Mouse (Mus musculus): ENCODE measurements around the gene Pbx2. TPM values are rescaled to one million over a fixed set of nuclear protein-coding genes. Genes with fewer than 3 reads are reported as not detected.

Gene Pbx2
- total RNA-seq, 2 experiments from 2014 or later = 12.1 to 13.9 TPM

DNA sequence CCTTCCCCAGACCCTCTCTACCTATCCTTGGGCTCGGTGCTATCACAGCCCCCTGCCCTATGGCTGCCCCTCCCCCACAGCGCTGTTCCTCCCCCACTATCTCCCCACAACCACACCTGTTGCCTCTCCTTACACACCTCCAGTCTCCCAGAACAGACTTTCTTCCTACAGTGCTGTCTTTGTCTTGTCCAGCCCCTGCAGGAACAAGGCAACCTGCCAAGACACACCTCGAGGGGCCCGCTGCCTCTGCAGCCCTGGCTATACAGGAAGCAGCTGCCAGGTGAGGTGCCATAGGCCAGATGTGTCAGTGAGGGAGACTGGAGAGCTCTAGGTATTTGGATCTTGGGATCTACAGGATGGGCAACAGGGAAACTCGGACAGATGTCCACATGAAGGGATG lies 14.5 kb upstream of the Pbx2 start:
- no peak for DNase-seq
- intact Hi-C loops (cut with DNase I) = no loop called here

DNA sequence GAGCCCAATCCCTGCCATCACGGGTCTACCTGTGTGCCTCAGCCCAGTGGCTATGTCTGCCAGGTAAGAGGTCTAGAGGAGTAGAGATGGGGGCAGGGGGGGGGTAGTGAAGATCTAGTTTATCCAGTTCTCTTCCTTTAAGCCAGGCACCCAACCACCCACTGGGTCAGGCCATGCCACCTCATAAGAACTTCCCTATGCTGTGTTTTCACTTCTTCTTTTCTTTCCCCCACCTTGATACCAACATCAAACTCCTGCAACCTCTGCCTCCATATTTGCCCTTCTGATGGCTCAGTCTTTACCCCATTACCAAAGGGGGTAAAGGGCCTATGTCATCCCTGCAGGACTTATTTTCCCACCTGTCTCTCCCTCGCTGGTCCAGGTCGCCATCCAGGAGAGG lies 13.0 kb upstream of the Pbx2 start:
- intact Hi-C loops (cut with DNase I) = no loop called here

DNA sequence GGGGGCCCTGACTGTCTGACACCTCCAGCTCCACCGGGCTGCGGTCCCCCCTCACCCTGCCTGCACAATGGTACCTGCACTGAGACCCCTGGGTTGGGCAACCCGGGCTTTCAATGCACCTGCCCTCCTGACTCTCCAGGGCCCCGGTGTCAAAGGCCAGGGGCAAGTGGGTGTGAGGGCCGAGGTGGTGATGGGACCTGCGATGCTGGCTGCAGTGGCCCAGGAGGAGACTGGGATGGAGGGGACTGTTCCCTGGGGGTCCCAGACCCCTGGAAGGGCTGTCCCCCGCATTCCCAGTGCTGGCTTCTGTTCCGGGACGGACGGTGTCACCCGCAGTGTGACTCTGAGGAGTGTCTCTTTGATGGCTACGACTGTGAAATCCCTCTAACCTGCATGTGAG lies 8.5 kb upstream of the Pbx2 start:
- intact Hi-C loops (cut with DNase I) = no loop called here

More for the DNA sequence above, 13.0 kb upstream of the Pbx2 start:
- DNase-seq = no peak

DNA sequence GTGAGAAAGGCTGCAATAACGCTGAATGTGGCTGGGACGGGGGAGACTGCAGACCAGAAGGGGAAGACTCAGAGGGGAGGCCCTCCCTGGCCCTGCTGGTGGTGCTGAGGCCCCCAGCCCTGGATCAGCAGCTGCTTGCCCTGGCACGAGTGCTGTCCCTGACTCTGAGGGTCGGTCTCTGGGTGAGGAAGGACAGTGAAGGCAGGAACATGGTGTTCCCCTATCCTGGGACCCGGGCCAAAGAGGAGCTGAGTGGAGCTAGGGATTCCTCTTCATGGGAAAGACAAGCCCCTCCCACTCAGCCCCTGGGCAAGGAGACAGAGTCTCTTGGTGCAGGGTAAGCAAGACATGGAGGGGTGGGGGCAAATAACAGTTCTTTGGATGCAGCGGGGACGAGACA lies 7.7 kb upstream of the Pbx2 start:
- DNase-seq = no peak
- intact Hi-C loops (cut with DNase I) = no loop called here

More for the DNA sequence above, 8.5 kb upstream of the Pbx2 start:
- no peak for DNase-seq

DNA sequence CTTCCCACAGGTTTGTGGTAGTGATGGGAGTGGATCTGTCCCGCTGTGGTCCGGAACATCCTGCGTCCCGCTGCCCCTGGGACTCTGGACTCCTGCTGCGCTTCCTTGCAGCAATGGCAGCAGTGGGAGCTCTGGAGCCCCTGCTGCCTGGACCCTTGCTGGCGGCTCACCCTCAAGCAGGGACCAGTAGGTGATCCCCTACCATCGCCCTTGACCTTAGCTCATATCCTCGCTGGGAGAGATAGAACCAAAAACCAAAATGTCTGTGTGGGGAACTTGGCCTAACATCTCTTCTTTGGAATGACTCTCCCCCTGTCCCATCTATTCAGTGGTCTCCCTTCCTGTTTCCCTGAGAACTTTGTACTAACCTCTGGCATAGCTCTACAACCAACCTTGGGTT lies 7.2 kb upstream of the Pbx2 start:
- intact Hi-C loops (cut with DNase I) = no loop called here
- DNase-seq = no peak

DNA sequence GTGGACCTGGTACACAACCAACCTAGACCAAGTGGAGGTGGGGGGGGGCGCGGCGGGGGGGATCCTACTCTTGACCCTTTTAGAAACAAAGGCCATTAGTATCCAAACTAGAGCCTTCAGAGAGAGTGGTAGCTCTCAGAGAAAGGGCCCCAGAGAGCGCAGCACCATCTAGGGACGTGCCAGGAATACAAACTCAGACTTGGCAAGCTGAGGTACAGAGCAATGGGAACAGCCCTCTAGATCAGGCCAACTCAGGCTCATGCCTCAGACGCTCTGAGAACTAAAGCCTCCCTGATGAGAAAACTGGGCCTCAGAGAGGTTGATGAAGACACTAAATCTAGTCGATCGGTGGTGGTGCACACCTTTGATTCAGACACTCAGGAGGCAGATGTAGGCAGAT lies 5.9 kb upstream of the Pbx2 start:
- intact Hi-C loops (cut with DNase I) = no loop called here
- no peak for DNase-seq

DNA sequence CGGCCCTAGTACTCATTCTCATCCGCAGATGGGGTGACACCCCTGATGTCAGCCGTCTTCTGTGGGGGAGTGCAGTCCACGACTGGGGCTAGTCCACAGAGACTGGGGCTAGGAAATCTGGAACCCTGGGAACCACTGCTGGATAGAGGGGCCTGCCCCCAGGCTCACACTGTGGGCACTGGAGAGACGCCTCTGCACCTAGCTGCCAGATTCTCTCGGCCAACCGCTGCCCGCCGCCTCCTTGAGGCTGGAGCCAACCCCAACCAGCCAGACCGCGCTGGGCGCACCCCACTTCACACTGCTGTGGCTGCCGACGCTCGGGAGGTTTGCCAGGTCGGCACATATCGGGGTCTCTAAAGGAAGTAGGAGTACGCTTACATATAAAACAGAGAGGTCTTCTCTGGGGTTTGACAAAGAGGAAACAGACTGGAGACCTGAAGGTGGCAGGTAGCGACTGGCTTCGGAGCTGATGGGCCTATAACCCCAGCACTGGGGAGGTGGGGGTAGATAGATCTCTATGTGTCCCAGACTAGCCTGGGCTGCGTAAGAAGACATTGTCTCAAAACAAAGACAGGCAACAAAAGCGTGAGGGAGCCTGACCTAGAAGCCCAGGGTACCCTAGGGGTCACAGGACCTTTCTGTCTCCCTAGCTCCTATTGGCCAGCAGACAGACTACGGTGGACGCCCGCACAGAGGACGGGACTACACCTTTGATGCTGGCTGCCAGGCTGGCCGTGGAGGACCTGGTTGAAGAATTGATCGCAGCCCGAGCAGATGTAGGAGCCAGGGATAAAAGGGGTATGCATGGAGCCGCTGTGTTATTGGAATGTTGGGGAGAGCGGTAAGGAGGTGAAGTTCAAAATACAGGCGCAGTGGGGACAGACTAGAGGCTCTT lies 4.9 kb upstream of the Pbx2 start:
- intact Hi-C loops (cut with DNase I) = no loop called here
- no peak for DNase-seq

DNA sequence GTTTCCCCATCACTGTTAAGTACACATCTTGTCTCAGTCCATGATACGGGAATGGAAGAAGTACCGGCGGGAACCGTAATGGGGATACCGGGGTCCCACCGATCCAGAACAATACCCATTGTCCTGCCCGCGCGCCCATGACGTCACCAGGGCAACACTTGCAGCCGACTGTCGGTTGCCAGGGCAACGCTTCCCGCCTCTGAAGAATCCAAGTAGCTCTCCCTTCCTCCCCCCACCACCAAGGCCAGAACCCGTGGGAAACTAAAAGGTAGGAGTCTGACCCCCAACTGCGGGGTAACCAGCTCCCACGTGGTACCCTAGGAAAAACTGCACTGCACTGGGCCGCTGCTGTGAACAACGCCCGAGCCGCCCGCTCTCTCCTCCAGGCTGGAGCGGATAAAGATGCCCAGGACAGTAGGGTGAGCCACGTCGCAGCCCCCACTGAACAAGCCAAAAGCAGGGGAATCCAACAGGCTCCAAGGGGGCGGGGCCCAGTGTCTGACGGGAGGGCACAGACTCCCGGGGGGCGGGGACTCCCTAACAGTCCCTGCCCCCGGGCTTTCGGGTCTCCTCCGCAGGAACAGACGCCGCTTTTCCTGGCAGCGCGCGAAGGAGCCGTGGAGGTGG lies 4.2 kb upstream of the Pbx2 start:
- intact Hi-C loops (cut with DNase I) = no loop called here
- DNase-seq = peak in 1 of 2 experiments; percentile 81

DNA sequence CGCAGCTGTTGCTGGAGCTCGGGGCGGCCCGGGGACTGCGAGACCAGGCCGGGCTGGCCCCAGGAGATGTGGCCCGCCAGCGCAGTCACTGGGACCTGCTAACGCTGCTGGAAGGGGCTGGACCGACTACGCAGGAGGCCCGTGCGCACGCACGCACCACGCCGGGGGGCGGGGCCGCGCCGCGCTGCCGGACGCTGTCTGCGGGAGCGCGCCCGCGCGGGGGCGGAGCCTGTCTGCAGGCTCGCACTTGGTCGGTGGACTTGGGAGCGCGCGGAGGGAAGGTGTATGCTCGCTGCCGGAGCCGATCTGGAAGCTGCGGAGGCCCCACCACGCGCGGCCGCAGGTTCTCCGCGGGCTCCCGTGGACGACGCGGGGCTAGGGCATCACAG lies 3.6 kb upstream of the Pbx2 start:
- intact Hi-C loops (cut with DNase I) = no loop called here
- peak; percentile 94 to 98 for DNase-seq

DNA sequence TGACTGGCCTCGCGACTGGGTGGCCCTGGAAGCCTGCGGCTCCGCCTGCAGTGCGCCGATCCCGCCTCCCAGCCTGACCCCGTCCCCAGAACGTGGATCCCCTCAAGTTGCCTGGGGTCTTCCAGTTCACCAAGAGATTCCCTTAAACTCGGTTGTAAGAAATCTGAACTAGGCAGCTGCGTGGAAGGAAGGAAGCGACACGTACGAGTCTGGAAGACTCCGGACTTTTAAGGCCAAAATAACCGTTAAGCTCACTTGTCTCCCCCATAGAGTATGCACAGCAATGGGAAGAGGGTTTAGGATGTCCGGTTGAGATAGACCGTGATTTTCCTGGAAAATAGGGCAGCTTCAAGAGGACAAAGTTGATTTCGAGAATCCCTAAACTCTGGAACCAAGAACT lies 3.3 kb upstream of the Pbx2 start:
- intact Hi-C loops (cut with DNase I) = no loop called here
- DNase-seq = no peak

DNA sequence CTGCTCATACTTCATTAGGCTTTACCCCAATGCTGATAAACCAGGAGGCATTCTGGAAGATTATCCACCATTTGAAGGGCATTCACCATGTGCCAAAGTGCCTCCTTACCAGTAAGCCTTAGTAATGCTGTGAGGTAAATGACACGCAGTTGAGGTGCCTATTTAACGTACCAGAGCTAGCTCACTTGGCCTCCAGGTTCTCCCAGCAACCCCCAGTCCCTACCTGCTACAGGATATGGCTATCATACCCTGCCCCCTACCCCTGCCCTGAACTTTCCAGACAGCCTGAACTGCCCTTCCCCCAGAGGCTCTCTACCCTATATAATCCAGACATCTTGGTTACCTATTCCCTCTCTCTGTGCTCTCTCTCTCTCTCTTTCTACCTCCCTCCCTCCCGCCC lies 2.3 kb upstream of the Pbx2 start:
- intact Hi-C loops (cut with DNase I) = no loop called here
- DNase-seq = no peak

DNA sequence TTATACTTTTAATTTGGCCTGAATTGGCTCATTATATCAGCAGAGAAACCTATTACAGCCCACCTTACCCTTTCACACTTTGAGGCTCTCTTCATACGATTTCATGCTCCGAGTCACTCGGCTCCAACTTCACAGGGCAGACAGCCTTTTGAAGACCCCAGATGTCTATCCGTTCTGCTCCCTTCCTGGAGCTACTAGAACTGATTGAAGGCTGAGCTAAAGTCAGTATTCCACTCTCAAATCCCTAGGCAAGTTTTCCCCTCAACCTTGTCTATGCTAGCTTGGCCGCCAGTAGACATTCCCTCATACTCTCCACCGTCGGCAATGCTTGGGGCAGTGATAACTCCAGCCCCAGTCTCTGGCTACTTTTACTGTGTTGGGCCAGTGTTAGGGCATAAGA lies 1.9 kb upstream of the Pbx2 start:
- intact Hi-C loops (cut with DNase I) = no loop called here

DNA sequence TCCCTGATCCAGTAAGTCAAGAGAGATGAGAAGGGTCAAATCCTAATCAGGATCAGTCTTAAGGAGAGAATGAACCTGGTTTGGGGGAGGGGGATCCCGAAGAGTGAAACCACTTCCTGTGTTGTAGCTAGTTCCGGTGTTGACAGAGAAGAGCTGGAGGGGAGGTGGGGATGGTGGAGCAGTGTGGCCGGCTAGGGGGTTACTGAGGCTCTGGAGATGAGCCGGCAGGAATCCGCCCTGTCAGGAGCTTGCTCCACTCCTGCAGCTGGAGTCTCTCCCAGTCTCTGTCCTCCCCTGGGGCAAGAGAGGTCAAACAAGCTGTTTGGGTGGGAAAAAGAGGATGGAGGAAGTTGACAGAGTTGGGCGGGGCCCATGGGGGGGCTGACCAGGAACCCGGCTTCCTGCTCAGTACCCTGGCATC lies 1.4 kb upstream of the Pbx2 start, which contains the start of gene Gpsm3:
TSS of gene Gpsm3 (plus strand) at position 126 of the 421 bp plus-strand sequence.
- peak; percentile 66 to 72 for DNase-seq
- intact Hi-C loops (cut with DNase I) = loop anchor here (10.0 kb wide), 1 partner anchor 655 kb away; the partner anchor contains the start of gene Ddx39b

More for the DNA sequence above, 1.9 kb upstream of the Pbx2 start:
- no peak for DNase-seq

DNA sequence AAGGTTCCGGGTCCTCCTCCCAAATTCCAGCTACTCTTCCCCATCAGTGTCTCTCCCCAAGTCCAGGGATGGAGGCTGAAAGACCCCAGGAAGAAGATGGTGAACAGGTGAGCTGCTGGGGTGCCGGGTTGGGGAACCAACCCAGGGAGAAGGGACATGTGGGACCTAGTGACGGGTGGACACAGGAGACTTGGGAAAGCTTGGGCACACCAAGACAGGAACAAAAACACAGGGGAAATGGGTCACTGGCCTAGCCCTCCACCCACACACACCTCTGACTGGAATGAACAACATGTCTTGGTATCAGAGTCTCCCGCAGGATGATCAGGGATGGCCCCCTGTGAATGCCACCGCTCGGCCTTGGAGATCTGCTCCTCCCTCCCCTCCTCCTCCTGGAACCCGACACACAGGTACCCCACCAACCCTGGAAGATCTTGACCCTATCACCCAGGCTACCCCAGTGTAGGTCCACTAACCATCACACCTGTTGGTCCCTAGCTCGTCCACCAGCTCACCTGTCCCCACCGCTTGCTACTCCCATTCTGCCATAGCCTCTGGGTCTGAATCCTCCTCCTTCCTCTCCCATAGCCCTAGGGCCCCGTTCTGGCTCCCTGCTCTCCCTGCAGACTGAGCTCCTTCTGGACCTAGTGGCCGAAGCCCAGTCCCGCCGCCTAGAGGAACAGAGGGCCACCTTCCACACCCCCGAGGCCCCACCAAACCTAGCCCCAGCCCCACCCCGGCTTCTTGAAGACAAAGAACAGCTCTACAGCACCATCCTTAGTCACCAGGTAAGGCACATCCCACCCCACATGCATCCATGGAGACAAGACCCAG lies 695 bp upstream of the Pbx2 start:
- intact Hi-C loops (cut with DNase I) = loop anchor here (10.0 kb wide), 1 partner anchor 654 kb away; the partner anchor contains the start of gene Ddx39b
- DNase-seq = no peak

DNA sequence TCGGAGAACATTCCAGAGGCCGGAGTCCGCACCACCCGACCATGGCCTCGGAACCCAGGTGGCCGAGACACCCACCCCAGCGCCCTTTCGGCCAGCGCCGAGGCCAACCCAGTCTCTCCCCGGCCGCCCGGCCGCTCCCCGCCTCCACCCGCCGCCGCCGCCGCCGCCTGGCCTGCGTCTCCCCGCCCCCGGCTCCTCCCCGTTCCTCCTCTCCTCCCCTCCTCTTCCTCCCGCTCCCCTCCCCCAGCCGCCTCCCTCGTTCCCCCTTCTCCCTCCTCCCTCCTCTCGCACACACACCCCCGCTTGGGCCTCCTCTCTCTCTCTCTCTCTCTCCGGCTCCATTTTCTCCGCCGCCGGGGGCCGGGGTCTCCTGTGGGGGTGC lies 919 bp downstream of the Pbx2 start:
- peak; percentile 74 to 91 for DNase-seq
- intact Hi-C loops (cut with DNase I) = loop anchor here (10.0 kb wide), 1 partner anchor 653 kb away; the partner anchor contains the start of gene Ddx39b

DNA sequence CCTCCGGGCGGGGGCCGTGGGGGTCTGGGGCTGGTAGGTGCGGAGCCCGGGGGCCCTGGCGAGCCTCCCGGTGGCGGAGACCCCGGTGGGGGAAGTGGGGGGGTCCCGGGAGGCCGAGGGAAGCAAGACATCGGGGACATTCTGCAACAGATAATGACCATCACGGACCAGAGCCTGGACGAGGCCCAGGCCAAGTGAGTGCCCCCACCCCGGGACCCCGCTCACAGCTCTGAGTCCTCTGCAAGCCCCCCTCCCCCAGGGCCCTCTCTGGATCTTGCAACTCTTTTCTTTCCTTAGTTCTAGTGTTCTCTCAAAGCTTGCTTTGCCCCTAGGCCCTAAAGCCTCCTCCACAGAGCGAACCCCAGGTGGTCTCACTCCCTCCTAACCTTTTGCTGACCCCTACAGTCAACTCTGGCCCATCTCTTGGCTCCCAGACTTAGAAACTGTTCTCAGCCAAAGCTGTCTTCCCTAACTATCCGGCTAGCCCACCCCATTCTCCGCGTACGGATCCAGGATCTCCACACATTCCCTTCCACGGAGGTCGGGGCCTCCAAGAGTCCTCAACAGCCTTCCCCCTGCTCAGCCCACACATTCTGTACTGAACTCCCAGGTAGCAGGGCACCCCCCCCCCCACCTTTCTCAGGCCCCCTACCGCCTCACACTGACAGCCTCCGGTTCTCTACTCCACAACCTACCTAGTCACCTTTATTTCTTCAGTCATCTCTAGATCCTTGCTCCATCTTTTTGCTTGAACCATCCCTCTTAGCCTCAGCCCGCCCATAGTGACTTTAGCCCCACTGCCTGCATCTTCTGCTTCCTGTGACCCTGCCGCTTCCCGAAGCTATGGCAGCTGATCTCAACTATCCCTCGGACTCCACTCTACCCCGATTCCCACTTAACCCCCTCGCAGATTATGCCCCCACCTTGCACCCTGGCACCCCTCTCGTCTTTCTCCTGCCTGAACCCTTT lies 1.8 kb downstream of the Pbx2 start:
- intact Hi-C loops (cut with DNase I) = loop anchor here (10.0 kb wide), 1 partner anchor 652 kb away; the partner anchor contains the start of gene Ddx39b
- no peak for DNase-seq

DNA sequence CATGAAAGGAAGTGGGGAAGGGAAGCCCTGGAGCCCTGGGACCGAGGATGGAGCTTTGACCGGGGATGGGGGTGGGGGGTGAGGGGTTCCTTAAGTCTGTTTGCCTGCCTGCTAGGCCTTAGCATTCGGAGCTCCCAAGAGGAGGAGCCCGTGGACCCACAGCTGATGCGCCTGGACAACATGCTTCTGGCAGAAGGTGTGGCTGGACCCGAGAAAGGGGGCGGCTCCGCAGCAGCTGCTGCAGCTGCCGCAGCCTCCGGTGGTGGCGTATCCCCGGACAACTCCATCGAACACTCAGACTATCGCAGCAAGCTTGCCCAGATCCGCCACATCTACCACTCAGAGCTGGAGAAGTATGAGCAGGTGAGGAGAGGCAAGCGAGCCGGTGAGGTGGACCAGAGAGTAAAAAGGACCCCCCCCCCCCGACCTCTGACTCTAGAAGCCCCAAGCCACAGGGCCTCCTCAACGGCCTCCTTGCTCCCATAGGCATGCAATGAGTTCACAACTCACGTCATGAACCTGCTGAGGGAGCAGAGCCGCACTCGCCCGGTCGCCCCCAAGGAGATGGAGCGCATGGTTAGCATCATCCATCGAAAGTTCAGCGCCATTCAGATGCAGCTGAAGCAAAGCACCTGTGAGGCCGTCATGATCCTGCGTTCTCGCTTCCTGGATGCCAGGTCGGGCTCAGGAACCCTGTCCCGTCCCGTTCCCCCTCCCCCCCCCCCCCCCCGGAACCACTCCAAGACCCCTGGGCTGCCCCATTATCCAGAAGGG lies 2.9 kb downstream of the Pbx2 start:
- intact Hi-C loops (cut with DNase I) = loop anchor here (10.0 kb wide), 1 partner anchor 651 kb away; the partner anchor contains the start of gene Ddx39b

DNA sequence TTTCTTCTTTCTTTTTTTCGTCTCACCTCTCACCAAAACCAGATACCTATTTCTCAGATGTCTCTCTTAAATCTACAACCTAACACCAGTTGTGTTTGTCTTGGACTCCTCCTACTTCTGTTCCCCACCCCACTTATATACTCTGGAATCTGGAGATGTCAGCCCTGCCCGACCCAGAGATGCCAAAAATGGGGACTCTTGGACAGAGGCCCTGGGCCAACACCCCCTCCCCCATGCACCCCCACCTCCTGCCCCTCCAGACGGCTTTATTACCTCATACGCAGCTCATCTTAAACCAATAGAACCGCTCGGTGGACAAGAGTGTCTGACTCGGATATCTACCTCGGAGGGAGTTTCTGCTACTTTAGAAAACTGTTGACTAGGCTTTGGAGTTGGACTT lies 5.0 kb downstream of the Pbx2 start:
- no peak for DNase-seq
- intact Hi-C loops (cut with DNase I) = loop anchor here (10.0 kb wide), 1 partner anchor 649 kb away; the partner anchor contains the start of gene Ddx39b

More for the DNA sequence above, 2.9 kb downstream of the Pbx2 start:
- no peak for DNase-seq

Data from gastrocnemius, postnatal 36 days (tissue).